Mouse (Mus musculus): Measurements from ENCODE around the gene Eci1. TPM values are rescaled to one million over a fixed set of nuclear protein-coding genes. Genes with fewer than 3 reads are reported as not detected.

The Eci1 gene
- 250 and 263 TPM in 2 replicates for polyA plus RNA-seq (2015; fragmentation: Nextera tagmentation; extraction: Ambion mirVana)

DNA sequence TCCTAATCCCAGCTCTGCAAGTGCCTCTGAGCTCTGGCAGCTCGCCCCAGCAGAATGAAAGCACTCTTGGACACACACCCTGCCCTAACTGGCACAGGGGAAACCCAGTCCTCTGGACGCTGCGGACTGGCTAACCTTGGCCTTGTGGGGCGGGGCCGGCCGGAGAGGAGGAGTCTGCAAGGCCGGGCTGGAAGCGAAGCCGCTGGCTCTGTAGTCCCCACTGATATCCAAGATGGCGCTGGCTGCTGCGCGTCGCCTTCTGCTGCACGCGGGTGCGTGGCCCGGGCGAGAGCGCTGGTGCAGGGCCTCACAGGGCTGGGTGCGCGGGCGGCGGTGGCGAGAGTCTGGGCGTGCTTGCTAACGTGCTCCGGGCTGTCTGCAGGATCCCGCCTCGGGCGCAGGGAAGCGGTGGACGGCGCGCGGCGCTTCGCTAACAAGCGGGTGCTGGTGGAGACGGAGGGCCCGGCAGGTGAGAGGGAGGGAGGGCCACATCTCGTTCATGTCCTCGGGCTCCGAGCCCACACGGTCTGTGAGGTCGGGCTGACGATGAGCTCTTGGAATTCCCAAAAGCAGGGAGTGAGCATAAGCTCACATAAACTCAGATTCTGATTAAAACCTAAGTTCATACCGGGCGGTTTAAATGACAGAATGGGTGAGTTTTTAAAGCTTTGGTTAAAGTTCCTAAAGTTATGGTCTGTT is at the start of gene Eci1:
Eci1 (plus strand) TSS at position 171 of the 699 bp plus-strand sequence.
- DNase-seq (ENCODE audit: low spot score) (peak; percentile 98), ATAC-seq (ENCODE audit: low FRiP score, low TSS enrichment) (peak; percentile 97)
- Histone ChIP-seq H3K27ac (replicated peaks) (peak within 1 kb of the TSS; percentile 98), H3K36me3 (ENCODE audit: control insufficient read depth, insufficient read depth, low read length) (peaks cover 22% of the 10 kb centered on the region), H3K4me3 (ENCODE audit: low read depth, low read length) (peak within 1 kb of the TSS; percentile 66), H3K4me1 (replicated peaks; ENCODE audit: control insufficient read depth, insufficient read depth) (no peaks in the 10 kb centered on the region; the same call in 1 of the 2 replicates), H3K27me3 (ENCODE audit: control insufficient read depth, insufficient read depth, low read length) (no peaks in the 10 kb centered on the region), H3K4me2 (replicated peaks; ENCODE audit: low read depth) (peak within 1 kb of the TSS; percentile 66), H3K9me3 (ENCODE audit: control insufficient read depth, low read length) (no peaks in the 10 kb centered on the region), H3K9ac (ENCODE audit: low read length) (peak within 1 kb of the TSS; percentile 90)
- TF ChIP-seq EP300 (optimal IDR thresholded peaks at IDR 0.05) (no peak), CTCF (IDR thresholded peaks at IDR 0.05; ENCODE audit: low read depth) (no peak)
- WGBS, result 0% methylated on average over 43 of the region's 48 CpGs

DNA sequence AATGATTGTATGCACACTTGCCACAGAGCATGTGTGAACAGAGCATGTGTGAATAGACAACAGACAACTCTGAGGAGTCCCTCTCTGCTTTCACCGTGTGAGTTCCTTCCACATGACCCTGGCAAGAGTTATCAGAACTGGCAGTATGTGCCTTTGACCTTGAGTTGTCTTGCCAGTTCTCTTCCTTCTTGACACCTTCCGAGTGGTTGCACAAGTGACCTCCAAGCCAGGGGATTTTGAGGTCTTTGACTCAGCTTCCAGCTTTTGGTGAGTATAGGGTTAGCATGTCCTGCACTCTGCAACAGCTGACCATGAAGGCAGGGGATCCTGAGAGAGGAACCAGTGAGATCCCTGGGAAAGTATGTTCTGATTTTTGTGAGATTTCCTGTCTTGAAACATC is 47.9 kb upstream of the Eci1 start:
- H3K27me3 ChIP-seq (ENCODE audit: control insufficient read depth, insufficient read depth, low read length), result no peaks in the 10 kb centered on the region
- no peak overlapping the region for H3K4me2 ChIP-seq (replicated peaks; ENCODE audit: low read depth)
- no peaks in the 10 kb centered on the region for H3K9me3 ChIP-seq (ENCODE audit: control insufficient read depth, low read length)
- peaks cover 10% of the 10 kb centered on the region for H3K36me3 ChIP-seq (ENCODE audit: control insufficient read depth, insufficient read depth, low read length)
- no peak overlapping the region for H3K27ac ChIP-seq (replicated peaks)
- DNase-seq (ENCODE audit: low spot score) (no peak), ATAC-seq (ENCODE audit: low FRiP score, low TSS enrichment) (no peak)
- H3K9ac ChIP-seq (ENCODE audit: low read length), result no peak overlapping the region
- no peak overlapping the region for H3K4me3 ChIP-seq (ENCODE audit: low read depth, low read length)
- no peaks in the 10 kb centered on the region for H3K4me1 ChIP-seq (replicated peaks; ENCODE audit: control insufficient read depth, insufficient read depth)
- WGBS, result 75% methylated on average over 2 of the region's 2 CpGs
- no peak for TF ChIP-seq CTCF (IDR thresholded peaks at IDR 0.05; ENCODE audit: low read depth)
- TF ChIP-seq EP300 (optimal IDR thresholded peaks at IDR 0.05), result no peak

DNA sequence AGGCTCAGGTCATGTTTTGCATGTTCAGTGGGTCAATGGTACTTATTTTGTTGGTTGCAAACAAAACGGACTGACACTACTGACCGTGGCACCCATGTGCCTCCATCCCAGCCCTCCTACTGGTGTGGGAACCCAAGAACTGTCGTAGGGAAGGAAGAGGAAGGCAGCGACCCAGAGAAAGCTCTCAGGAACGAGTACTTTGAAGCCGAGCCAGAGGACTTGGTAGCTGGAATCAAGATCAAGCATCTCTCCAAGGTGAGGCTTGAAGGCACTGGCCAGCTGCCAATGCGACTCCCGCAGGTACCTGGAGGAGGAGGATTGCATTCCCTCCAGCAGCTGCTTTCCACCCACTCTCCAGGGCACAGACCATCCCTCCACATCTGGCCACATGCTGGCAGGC is 42.7 kb upstream of the Eci1 start:
- ATAC-seq (ENCODE audit: low FRiP score, low TSS enrichment) (no peak), DNase-seq (ENCODE audit: low spot score) (no peak)
- no peaks in the 10 kb centered on the region for H3K9me3 ChIP-seq (ENCODE audit: control insufficient read depth, low read length)
- no peaks in the 10 kb centered on the region for H3K4me1 ChIP-seq (replicated peaks; ENCODE audit: control insufficient read depth, insufficient read depth)
- H3K36me3 ChIP-seq (ENCODE audit: control insufficient read depth, insufficient read depth, low read length), result peaks cover 13% of the 10 kb centered on the region; the same call in 1 of the 2 replicates
- WGBS, result 80% methylated on average over 8 of the region's 8 CpGs
- no peaks in the 10 kb centered on the region for H3K27me3 ChIP-seq (ENCODE audit: control insufficient read depth, insufficient read depth, low read length)
- TF ChIP-seq CTCF (IDR thresholded peaks at IDR 0.05; ENCODE audit: low read depth) (no peak), EP300 (optimal IDR thresholded peaks at IDR 0.05) (no peak)
- no peak overlapping the region for H3K9ac ChIP-seq (ENCODE audit: low read length)
- H3K4me3 ChIP-seq (ENCODE audit: low read depth, low read length), result no peak overlapping the region
- H3K4me2 ChIP-seq (replicated peaks; ENCODE audit: low read depth), result no peak overlapping the region
- H3K27ac ChIP-seq (replicated peaks), result no peak overlapping the region

DNA sequence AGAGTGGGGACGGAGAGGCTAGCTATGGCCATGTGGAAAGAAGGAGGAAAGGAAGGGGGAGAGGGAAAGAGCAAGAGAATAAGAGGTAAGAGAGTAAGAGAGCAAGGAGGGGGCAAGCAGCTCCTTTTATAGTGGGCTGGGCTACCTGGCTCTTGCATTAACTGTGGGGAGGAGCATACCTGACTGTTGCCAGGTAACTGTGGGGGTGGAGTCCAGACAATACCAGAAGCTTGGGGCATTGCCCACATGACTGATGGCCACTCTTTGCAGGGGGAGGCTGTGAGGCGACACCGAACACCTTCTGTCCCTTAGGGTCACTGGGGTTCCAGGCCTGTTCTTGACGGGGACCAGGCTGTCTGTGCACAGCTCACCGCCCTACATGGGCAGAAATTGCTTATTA is 37.7 kb upstream of the Eci1 start:
- H3K9me3 ChIP-seq (ENCODE audit: control insufficient read depth, low read length), result no peaks in the 10 kb centered on the region
- WGBS, result 86% methylated on average over 5 of the region's 5 CpGs
- H3K4me2 ChIP-seq (replicated peaks; ENCODE audit: low read depth), result no peak overlapping the region
- no peak overlapping the region for H3K4me3 ChIP-seq (ENCODE audit: low read depth, low read length)
- TF ChIP-seq CTCF (IDR thresholded peaks at IDR 0.05; ENCODE audit: low read depth) (no peak), EP300 (optimal IDR thresholded peaks at IDR 0.05) (no peak)
- H3K4me1 ChIP-seq (replicated peaks; ENCODE audit: control insufficient read depth, insufficient read depth), result no peaks in the 10 kb centered on the region
- no peak overlapping the region for H3K27ac ChIP-seq (replicated peaks)
- H3K9ac ChIP-seq (ENCODE audit: low read length), result no peak overlapping the region
- no peaks in the 10 kb centered on the region for H3K27me3 ChIP-seq (ENCODE audit: control insufficient read depth, insufficient read depth, low read length)
- peaks cover 7% of the 10 kb centered on the region; the same call in 1 of the 2 replicates for H3K36me3 ChIP-seq (ENCODE audit: control insufficient read depth, insufficient read depth, low read length)
- DNase-seq (ENCODE audit: low spot score) (no peak), ATAC-seq (ENCODE audit: low FRiP score, low TSS enrichment) (no peak)

DNA sequence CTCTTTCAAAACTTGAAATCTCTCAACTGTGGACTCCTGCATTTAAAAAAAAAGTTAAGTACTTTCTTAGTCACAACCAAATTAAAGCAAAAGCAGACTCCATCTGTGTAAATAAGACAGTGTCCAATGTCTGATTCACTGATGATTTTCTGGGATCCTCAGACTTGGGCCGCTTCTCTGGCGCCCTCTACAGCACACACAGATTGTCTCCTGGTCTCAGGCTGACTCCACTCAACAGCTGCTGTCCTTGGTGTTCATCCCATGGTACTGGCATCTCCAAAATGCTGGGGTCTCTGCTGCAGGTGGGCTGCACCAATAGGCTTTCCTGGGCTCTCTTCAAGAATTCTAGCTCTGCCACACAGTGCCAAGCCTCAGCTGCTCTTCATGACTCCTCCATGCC is 36.6 kb upstream of the Eci1 start:
- Histone ChIP-seq H3K4me2 (replicated peaks; ENCODE audit: low read depth) (no peak overlapping the region), H3K27ac (replicated peaks) (no peak overlapping the region), H3K9me3 (ENCODE audit: control insufficient read depth, low read length) (no peaks in the 10 kb centered on the region), H3K9ac (ENCODE audit: low read length) (no peak overlapping the region), H3K27me3 (ENCODE audit: control insufficient read depth, insufficient read depth, low read length) (no peaks in the 10 kb centered on the region), H3K4me3 (ENCODE audit: low read depth, low read length) (no peak overlapping the region), H3K4me1 (replicated peaks; ENCODE audit: control insufficient read depth, insufficient read depth) (no peaks in the 10 kb centered on the region), H3K36me3 (ENCODE audit: control insufficient read depth, insufficient read depth, low read length) (peaks cover 4% of the 10 kb centered on the region; the same call in 1 of the 2 replicates)
- 11% methylated on average over 2 of the region's 2 CpGs for WGBS
- peak; percentile 84 for TF ChIP-seq CTCF (IDR thresholded peaks at IDR 0.05; ENCODE audit: low read depth)
- no peak for TF ChIP-seq EP300 (optimal IDR thresholded peaks at IDR 0.05)
- peak; percentile 50 for DNase-seq (ENCODE audit: low spot score)
- ATAC-seq (ENCODE audit: low FRiP score, low TSS enrichment), result no peak

DNA sequence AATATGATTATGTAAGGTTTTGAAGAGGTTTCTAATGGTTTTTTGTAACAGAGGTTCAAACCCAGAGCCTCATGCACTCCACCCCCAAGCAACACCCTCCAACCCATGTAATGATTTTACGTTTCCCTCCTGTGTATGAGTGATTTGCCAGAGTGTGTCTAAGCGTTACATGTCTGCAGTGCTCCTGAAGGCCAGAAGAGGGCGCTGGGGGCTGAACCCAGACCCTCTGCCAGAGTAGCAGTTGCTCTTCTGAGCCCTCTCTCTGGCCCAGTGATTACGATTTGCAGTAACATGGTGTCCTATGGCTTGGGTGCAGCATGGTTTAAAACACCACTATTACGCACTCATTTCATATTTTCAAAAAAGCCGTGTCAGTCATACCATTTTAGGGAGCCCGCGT is 35.3 kb upstream of the Eci1 start:
- H3K4me3 ChIP-seq (ENCODE audit: low read depth, low read length), result no peak overlapping the region
- no peaks in the 10 kb centered on the region for H3K9me3 ChIP-seq (ENCODE audit: control insufficient read depth, low read length)
- ATAC-seq (ENCODE audit: low FRiP score, low TSS enrichment) (no peak), DNase-seq (ENCODE audit: low spot score) (no peak)
- TF ChIP-seq EP300 (optimal IDR thresholded peaks at IDR 0.05) (no peak), CTCF (IDR thresholded peaks at IDR 0.05; ENCODE audit: low read depth) (peak; percentile 62)
- H3K27ac ChIP-seq (replicated peaks), result no peak overlapping the region
- 71% methylated on average over 8 of the region's 8 CpGs for WGBS
- peaks cover 4% of the 10 kb centered on the region; the same call in 1 of the 2 replicates for H3K36me3 ChIP-seq (ENCODE audit: control insufficient read depth, insufficient read depth, low read length)
- H3K9ac ChIP-seq (ENCODE audit: low read length), result no peak overlapping the region
- H3K4me1 ChIP-seq (replicated peaks; ENCODE audit: control insufficient read depth, insufficient read depth), result no peaks in the 10 kb centered on the region
- H3K27me3 ChIP-seq (ENCODE audit: control insufficient read depth, insufficient read depth, low read length), result no peaks in the 10 kb centered on the region
- no peak overlapping the region for H3K4me2 ChIP-seq (replicated peaks; ENCODE audit: low read depth)
